Mouse (Mus musculus) MEL (cell line): ENCODE measurements at regions not wholly inside any gene's neighbourhood (a gene's known extent, or its start where the extent isn't known, plus 50 kb on each side); places are given as distances from the start of the nearest gene placed in this dataset.

ENCODE experiments used
- DNase-seq: peaks from one replicate; pipeline ENCODE4 v3.0.0; 2011; ENCODE audit warnings: low read depth, low spot score
- H3K27ac ChIP-seq: 2 replicates; pipeline ENCODE4 v1.5.1; 2012; ENCODE audit warnings: low read depth, mild to moderate bottlenecking, control low read depth, low read length, moderate library complexity; ENCODE audit not compliant: control insufficient read depth
- H3K27me3 ChIP-seq, 2 experiments: fragments of 150-350 bp in 1 of 2; sonication (generic) in 1 of 2; 2 replicates each; pipeline ENCODE4 v1.6.1; 2012; ENCODE audit warnings: low read length in 2 of 2, mild to moderate bottlenecking in 2 of 2, improper control_type of control experiment in 1 of 2, moderate library complexity in 1 of 2; ENCODE audit not compliant: insufficient read depth in 2 of 2, control insufficient read depth in 1 of 2
- H3K36me3 ChIP-seq, 2 experiments: 2 replicates each; pipeline ENCODE4 v1.6.1; 2012 to 2014; ENCODE audit warnings: low read length in 2 of 2, improper control_type of control experiment in 1 of 2, inconsistent platforms in 1 of 2, mild to moderate bottlenecking in 1 of 2; ENCODE audit not compliant: insufficient read depth in 2 of 2, control insufficient read depth in 1 of 2
- H3K4me1 ChIP-seq, 2 experiments: fragments of 150-350 bp in 1 of 2; sonication (generic) in 1 of 2; 2 replicates each; pipeline ENCODE4 v1.6.1; 2012; ENCODE audit warnings: low read length in 2 of 2, improper control_type of control experiment in 1 of 2, mild to moderate bottlenecking in 1 of 2; ENCODE audit not compliant: insufficient read depth in 2 of 2, control insufficient read depth in 1 of 2
- H3K4me3 ChIP-seq, 2 experiments: fragments of 150-350 bp in 1 of 2; sonication (generic) in 1 of 2; 2 replicates each; pipeline ENCODE4 v1.5.1; 2012; ENCODE audit warnings: low read depth in 2 of 2, low read length in 2 of 2, mild to moderate bottlenecking in 2 of 2, moderate library complexity in 2 of 2, control low read depth in 1 of 2, improper control_type of control experiment in 1 of 2; ENCODE audit not compliant: control insufficient read depth in 1 of 2, insufficient read depth in 1 of 2
- H3K79me2 ChIP-seq: 2 replicates; pipeline ENCODE4 v1.6.1; 2012; ENCODE audit warnings: mild to moderate bottlenecking, low read length, moderate library complexity; ENCODE audit not compliant: control insufficient read depth, poor library complexity, insufficient read depth
- H3K9ac ChIP-seq: 2 replicates; pipeline ENCODE4 v1.6.1; 2012; ENCODE audit warnings: low read depth, mild to moderate bottlenecking, control low read depth, low read length, moderate library complexity; ENCODE audit not compliant: control insufficient read depth, poor library complexity, severe bottlenecking
- H3K9me3 ChIP-seq: fragments of 150-350 bp; sonication (generic); replicated peaks from 2 replicates; pipeline ENCODE4 v1.6.1; 2012; ENCODE audit warnings: mild to moderate bottlenecking, low read length, improper control_type of control experiment, moderate library complexity; ENCODE audit not compliant: insufficient read depth
- BHLHE40 ChIP-seq: IDR thresholded peaks from 2 replicates; pipeline ENCODE4 v1.6.1; 2012; ENCODE audit warnings: low read depth, mild to moderate bottlenecking, inconsistent platforms, low read length, improper control_type of control experiment, borderline replicate concordance
- CHD1 ChIP-seq: IDR thresholded peaks from 2 replicates; pipeline ENCODE4 v1.6.1; 2012; ENCODE audit warnings: low read depth, mild to moderate bottlenecking, inconsistent platforms, low read length, improper control_type of control experiment
- CHD2 ChIP-seq: IDR thresholded peaks from 2 replicates; pipeline ENCODE4 v1.6.1; 2011; ENCODE audit warnings: low read length, improper control_type of control experiment
- E2F4 ChIP-seq: IDR thresholded peaks from 2 replicates; pipeline ENCODE4 v1.6.1; 2011; ENCODE audit warnings: low read depth, low read length, improper control_type of control experiment, borderline replicate concordance
- ELF1 ChIP-seq: IDR thresholded peaks from 2 replicates; pipeline ENCODE4 v1.6.1; 2014; ENCODE audit warnings: low read depth, mild to moderate bottlenecking, inconsistent platforms, low read length, improper control_type of control experiment, moderate library complexity
- EP300 ChIP-seq, 2 experiments: IDR thresholded peaks; 2 replicates each; pipeline ENCODE4 v1.6.1; 2011; ENCODE audit warnings: improper control_type of control experiment in 2 of 2, low read length in 2 of 2, low read depth in 1 of 2, mild to moderate bottlenecking in 1 of 2
- ETS1 ChIP-seq: IDR thresholded peaks from 2 replicates; pipeline ENCODE4 v1.6.1; 2012; ENCODE audit warnings: low read depth, mild to moderate bottlenecking, inconsistent platforms, low read length, improper control_type of control experiment, moderate library complexity
- GABPA ChIP-seq: IDR thresholded peaks from 2 replicates; pipeline ENCODE4 v1.6.1; 2012; ENCODE audit warnings: low read depth, mild to moderate bottlenecking, inconsistent platforms, low read length, improper control_type of control experiment, moderate library complexity
- GATA1 ChIP-seq: IDR thresholded peaks from 2 replicates; pipeline ENCODE4 v1.6.1; 2011; ENCODE audit warnings: low read depth, low read length, improper control_type of control experiment
- JUND ChIP-seq: IDR thresholded peaks from 2 replicates; pipeline ENCODE4 v1.6.1; 2011; ENCODE audit warnings: low read depth, mild to moderate bottlenecking, improper control_type of control experiment, low read length
- KAT2A ChIP-seq: conservative IDR thresholded peaks from 2 replicates; pipeline ENCODE4 v1.6.1; 2012; ENCODE audit warnings: low read depth, low read length, improper control_type of control experiment, inconsistent platforms
- MEF2A ChIP-seq: IDR thresholded peaks from 2 replicates; pipeline ENCODE4 v1.6.1; 2014; ENCODE audit warnings: low read depth, mild to moderate bottlenecking, inconsistent platforms, low read length, improper control_type of control experiment; ENCODE audit not compliant: poor library complexity, insufficient replicate concordance, severe bottlenecking; ENCODE audit errors: extremely low read depth
- MXI1 ChIP-seq: IDR thresholded peaks from 2 replicates; pipeline ENCODE4 v1.6.1; 2011; ENCODE audit warnings: mild to moderate bottlenecking, low read depth, low read length, improper control_type of control experiment
- MYB ChIP-seq: IDR thresholded peaks from 2 replicates; pipeline ENCODE4 v1.6.1; 2011; ENCODE audit warnings: mild to moderate bottlenecking, low read depth, low read length, improper control_type of control experiment
- NELFE ChIP-seq: IDR thresholded peaks from 2 replicates; pipeline ENCODE4 v1.6.1; 2011; ENCODE audit warnings: low read depth, low read length, improper control_type of control experiment
- POLR2A ChIP-seq, 2 experiments: IDR thresholded peaks; 2 replicates each; pipeline ENCODE4 v1.6.1; 2011 to 2012; ENCODE audit warnings: low read length in 2 of 2, mild to moderate bottlenecking in 2 of 2, control low read depth in 1 of 2, improper control_type of control experiment in 1 of 2, low read depth in 1 of 2, moderate library complexity in 1 of 2; ENCODE audit not compliant: control insufficient read depth in 1 of 2, insufficient read depth in 1 of 2, poor library complexity in 1 of 2
- POLR2AphosphoS2 ChIP-seq: IDR thresholded peaks from 2 replicates; pipeline ENCODE4 v1.6.1; 2011; ENCODE audit warnings: low read length, improper control_type of control experiment
- POLR2AphosphoS5 ChIP-seq: IDR thresholded peaks from 2 replicates; pipeline ENCODE4 v1.6.1; 2012; ENCODE audit warnings: low read depth, borderline replicate concordance, mild to moderate bottlenecking, inconsistent platforms, low read length, moderate library complexity, mixed read lengths
- RAD21 ChIP-seq: IDR thresholded peaks from 2 replicates; pipeline ENCODE4 v1.6.1; 2011; ENCODE audit warnings: mild to moderate bottlenecking, low read depth, low read length, improper control_type of control experiment
- RCOR1 ChIP-seq: IDR thresholded peaks from 2 replicates; pipeline ENCODE4 v1.6.1; 2012; ENCODE audit warnings: low read depth, mild to moderate bottlenecking, inconsistent platforms, low read length, improper control_type of control experiment
- SIN3A ChIP-seq: IDR thresholded peaks from 2 replicates; pipeline ENCODE4 v1.6.1; 2012; ENCODE audit warnings: low read length, improper control_type of control experiment, inconsistent platforms
- TAL1 ChIP-seq: IDR thresholded peaks from 2 replicates; pipeline ENCODE4 v1.6.1; 2012; ENCODE audit warnings: mild to moderate bottlenecking, inconsistent platforms, low read length, moderate library complexity, mixed read lengths
- TBP ChIP-seq: IDR thresholded peaks from 2 replicates; pipeline ENCODE4 v1.8.0; 2011; ENCODE audit warnings: low read depth, low read length, improper control_type of control experiment
- USF1 ChIP-seq: IDR thresholded peaks from 2 replicates; pipeline ENCODE4 v1.6.1; 2014; ENCODE audit warnings: low read depth, mild to moderate bottlenecking, inconsistent platforms, low read length, improper control_type of control experiment, moderate library complexity
- USF2 ChIP-seq, 2 experiments: IDR thresholded peaks; 2 replicates each; pipeline ENCODE4 v1.6.1; 2011 to 2012; ENCODE audit warnings: improper control_type of control experiment in 2 of 2, low read length in 2 of 2, borderline replicate concordance in 1 of 2, inconsistent platforms in 1 of 2, low read depth in 1 of 2, mild to moderate bottlenecking in 1 of 2; ENCODE audit not compliant: insufficient read depth in 1 of 2
- ZC3H11A ChIP-seq: IDR thresholded peaks from 2 replicates; pipeline ENCODE4 v1.6.1; 2012; ENCODE audit warnings: low read depth, mild to moderate bottlenecking, inconsistent platforms, low read length, improper control_type of control experiment
- ZMIZ1 ChIP-seq: IDR thresholded peaks from 2 replicates; pipeline ENCODE4 v1.6.1; 2012; ENCODE audit warnings: low read depth, mild to moderate bottlenecking, inconsistent platforms, low read length, improper control_type of control experiment, moderate library complexity
- ZNF384 ChIP-seq: IDR thresholded peaks from 2 replicates; pipeline ENCODE4 v1.6.1; 2012; ENCODE audit warnings: low read depth, mild to moderate bottlenecking, inconsistent platforms, low read length, improper control_type of control experiment

DNA sequence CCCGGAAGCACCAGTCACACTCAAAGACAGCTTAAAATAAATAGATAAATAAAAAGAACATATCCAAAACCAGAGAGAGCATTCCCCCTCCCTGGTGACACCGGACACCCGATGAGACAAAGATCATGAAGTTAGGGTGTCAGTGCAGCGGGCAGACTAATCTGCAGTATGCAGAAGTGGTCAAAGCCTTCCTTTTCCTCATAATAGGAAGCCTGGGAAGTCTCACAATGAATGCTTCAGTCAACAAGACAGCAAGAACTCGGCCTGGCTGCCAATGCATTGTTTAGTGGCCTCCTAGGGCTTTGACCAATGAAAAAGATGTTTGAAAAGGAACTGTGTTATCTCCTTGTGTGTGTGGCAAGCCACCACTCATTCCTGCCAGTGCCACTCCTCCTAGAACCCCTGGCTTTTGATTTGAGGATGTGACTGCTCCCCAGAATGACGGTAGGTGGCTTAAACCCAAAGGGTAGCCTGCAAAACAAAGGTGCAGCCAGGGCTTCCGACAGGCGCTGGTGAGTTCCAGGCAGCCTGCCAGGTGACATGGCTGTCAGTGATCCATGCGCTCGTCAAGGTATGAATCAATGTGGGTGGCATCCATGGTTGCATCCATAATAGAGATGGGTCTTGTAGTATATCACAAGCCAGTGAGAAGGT lies 58.1 kb upstream of the Cadm1 start:
- peak; percentile 51 for DNase-seq
- no peak overlapping the region for H3K4me3 ChIP-seq
- H3K4me1 ChIP-seq = peaks cover 0 to 4% of the 10 kb centered on the region in 2 experiments; a peak in 3 of 4 replicates
- no peaks in the 10 kb centered on the region for H3K27me3 ChIP-seq
- H3K9me3 ChIP-seq = no peaks in the 10 kb centered on the region
- H3K36me3 ChIP-seq = peaks cover 0 to 5% of the 10 kb centered on the region in 2 experiments; a peak in 1 of 4 replicates
- H3K9ac ChIP-seq = no peak overlapping the region
- H3K27ac ChIP-seq = no peak overlapping the region
- H3K79me2 ChIP-seq = no peaks in the 10 kb centered on the region
- TF ChIP-seq ZC3H11A (no peak), MYB (no peak), SIN3A (no peak), USF1 (no peak), USF2 (IDR thresholded peaks at IDR 0.05; ENCODE audit: borderline replicate concordance in 1 of 2, insufficient read depth in 1 of 2, low read depth in 1 of 2, low read length in 2 of 2) (no peak), ELF1 (no peak), POLR2AphosphoS5 (no peak), ZNF384 (no peak), TBP (no peak), ZMIZ1 (no peak), JUND (no peak), GABPA (no peak), RAD21 (no peak), POLR2AphosphoS2 (no peak), BHLHE40 (no peak), ETS1 (no peak), CHD1 (no peak), E2F4 (no peak), RCOR1 (no peak), GATA1 (no peak)

DNA sequence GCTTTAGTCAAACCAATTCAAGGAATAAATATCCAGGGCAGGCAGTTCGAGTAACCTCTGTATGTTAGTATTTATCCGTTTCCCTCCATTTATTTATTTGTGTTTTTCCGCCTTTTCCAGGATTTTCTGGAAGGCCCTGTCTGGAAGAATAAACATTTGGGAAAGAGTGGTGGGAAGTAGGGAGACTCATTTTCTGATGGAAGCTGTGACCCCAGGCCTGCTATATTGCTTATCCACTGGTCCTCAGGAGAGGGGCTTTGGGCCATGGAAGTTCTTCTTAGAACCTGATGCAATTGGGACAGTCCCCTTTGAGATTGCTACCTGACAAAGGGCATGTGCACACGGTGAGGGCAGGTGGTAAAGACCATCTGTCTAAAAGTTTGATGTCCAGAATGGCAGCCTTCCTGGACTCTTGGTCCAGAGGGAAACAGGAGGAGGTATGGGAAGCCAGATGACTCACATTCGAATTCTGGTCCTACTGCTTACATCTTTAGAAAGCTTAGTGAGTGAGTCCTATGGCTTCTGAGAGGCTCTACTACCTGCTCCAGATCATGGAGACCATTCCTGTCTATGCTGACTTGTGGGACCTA lies 56.1 kb upstream of the Cadm1 start:
- Histone ChIP-seq H3K9ac (no peak overlapping the region), H3K27ac (no peak overlapping the region), H3K36me3 (peaks cover 0 to 17% of the 10 kb centered on the region in 2 experiments; a peak in 2 of 4 replicates), H3K9me3 (no peaks in the 10 kb centered on the region), H3K27me3 (no peaks in the 10 kb centered on the region), H3K79me2 (no peaks in the 10 kb centered on the region), H3K4me1 (peaks cover 4% of the 10 kb centered on the region in 2 experiments), H3K4me3 (no peak overlapping the region)
- DNase-seq = no peak
- TF ChIP-seq RCOR1 = no peak
- TF ChIP-seq MXI1 = no peak
- TF ChIP-seq MEF2A = no peak
- TF ChIP-seq NELFE = no peak
- TF ChIP-seq ZC3H11A = no peak
- TF ChIP-seq POLR2A (IDR thresholded peaks at IDR 0.05; ENCODE audit: control insufficient read depth in 1 of 2, insufficient read depth in 1 of 2, low read depth in 1 of 2, low read length in 2 of 2, poor library complexity in 1 of 2) = no peak
- no peak for TF ChIP-seq EP300 (IDR thresholded peaks at IDR 0.05; ENCODE audit: low read depth in 1 of 2, low read length in 2 of 2)
- TF ChIP-seq KAT2A = no peak
- TF ChIP-seq GATA1 = no peak
- no peak for TF ChIP-seq TAL1
- TF ChIP-seq CHD2 = no peak
- TF ChIP-seq GABPA = no peak
